Comparison of ENCODE assay signal across 8 mouse cellular contexts in genomic region chr12:100277534-100277905, GRCm38 (mm10).
A peak's percentile ranks its signal among the peaks of the same experiment; 100 is the strongest.
DNase-seq lines count a peak whose midpoint lies in the region; ATAC-seq lines count a peak whose summit lies in the region.
"Had no signal": no experiment of that assay in that cellular context is flagged by ENCODE, and none has a peak within 500 bp of the region (broad histone marks: within the 10 kb centered on the region; RNA-seq: fewer than 3 reads in every experiment).

No protein-coding gene starts in this region.

- no peak for ATAC-seq in midbrain, embryonic 15.5 days (replicated peaks)
- ATAC-seq in hindbrain, embryonic 11.5 days (ENCODE audit: low FRiP score) = no peak
- no peak for ATAC-seq in midbrain, embryonic 13.5 days
- no peak for ATAC-seq in intestine, embryonic 15.5 days
- ATAC-seq in activated CD4-positive, CD25-positive, alpha-beta regulatory T cell, adult 4 months = no peak

- no peak overlapping the region for H3K4me2 ChIP-seq in midbrain, embryonic 15.5 days
- no peak overlapping the region for H3K4me2 ChIP-seq in hindbrain, embryonic 11.5 days (replicated peaks; ENCODE audit: low read depth, low read length)
- H3K4me2 ChIP-seq in midbrain, embryonic 13.5 days (replicated peaks) = no peak overlapping the region
- no peak overlapping the region for H3K4me2 ChIP-seq in intestine, embryonic 15.5 days (replicated peaks)
- H3K4me2 ChIP-seq: hindbrain, embryonic 15.5 days had no signal

- peaks cover 56% of the 10 kb centered on the region for H3K4me1 ChIP-seq in midbrain, embryonic 10.5 days
- H3K4me1 ChIP-seq in midbrain, embryonic 15.5 days = peaks cover 37% of the 10 kb centered on the region
- H3K4me1 ChIP-seq in hindbrain, embryonic 11.5 days (replicated peaks; ENCODE audit: control insufficient read depth, insufficient read depth, low read length) = peaks cover 11% of the 10 kb centered on the region
- H3K4me1 ChIP-seq in midbrain, embryonic 13.5 days (replicated peaks) = peaks cover 47% of the 10 kb centered on the region
- H3K4me1 ChIP-seq in intestine, embryonic 15.5 days (replicated peaks) = peaks cover 45% of the 10 kb centered on the region

- no peak overlapping the region for H3K4me3 ChIP-seq in midbrain, embryonic 10.5 days
- H3K4me3 ChIP-seq in midbrain, embryonic 15.5 days = no peak overlapping the region
- H3K4me3 ChIP-seq in hindbrain, embryonic 11.5 days (ENCODE audit: low read depth, low read length) = no peak overlapping the region
- no peak overlapping the region for H3K4me3 ChIP-seq in midbrain, embryonic 13.5 days (replicated peaks)
- H3K4me3 ChIP-seq in intestine, embryonic 15.5 days (replicated peaks) = no peak overlapping the region
- H3K4me3 ChIP-seq: hindbrain, embryonic 15.5 days had no signal

- 72% methylated on average over 3 of the region's 3 CpGs for WGBS in midbrain, embryonic 10.5 days
- 75% methylated on average over 3 of the region's 3 CpGs for WGBS in midbrain, embryonic 15.5 days
- 79% methylated on average over 3 of the region's 3 CpGs for WGBS in hindbrain, embryonic 11.5 days
- 83% methylated on average over 3 of the region's 3 CpGs for WGBS in midbrain, embryonic 13.5 days
- 81% methylated on average over 3 of the region's 3 CpGs for WGBS in intestine, embryonic 15.5 days

- DNase-seq in midbrain, embryonic 10.5 days (ENCODE audit: low spot score) = no peak
- DNase-seq in hindbrain, embryonic 11.5 days (ENCODE audit: low spot score) = no peak
- DNase-seq in kidney, adult 18-20 months = no peak

- H3K36me3 ChIP-seq in midbrain, embryonic 10.5 days = no peaks in the 10 kb centered on the region
- no peaks in the 10 kb centered on the region for H3K36me3 ChIP-seq in midbrain, embryonic 15.5 days (replicated peaks)
- no peaks in the 10 kb centered on the region for H3K36me3 ChIP-seq in hindbrain, embryonic 11.5 days (ENCODE audit: control insufficient read depth, insufficient read depth, low read length)
- no peaks in the 10 kb centered on the region for H3K36me3 ChIP-seq in midbrain, embryonic 13.5 days
- H3K36me3 ChIP-seq in intestine, embryonic 15.5 days = no peaks in the 10 kb centered on the region
- H3K36me3 ChIP-seq: hindbrain, embryonic 15.5 days had no signal

- peak overlapping the region; percentile 71 for H3K27ac ChIP-seq in midbrain, embryonic 10.5 days (replicated peaks)
- no peak overlapping the region for H3K27ac ChIP-seq in midbrain, embryonic 15.5 days
- peak overlapping the region; percentile 71; the same call in 1 of the 2 replicates for H3K27ac ChIP-seq in hindbrain, embryonic 11.5 days (ENCODE audit: low read depth, low read length)
- peak overlapping the region; percentile 70 for H3K27ac ChIP-seq in midbrain, embryonic 13.5 days
- no peak overlapping the region for H3K27ac ChIP-seq in intestine, embryonic 15.5 days

- H3K9me3 ChIP-seq in midbrain, embryonic 10.5 days (replicated peaks) = no peaks in the 10 kb centered on the region
- no peaks in the 10 kb centered on the region for H3K9me3 ChIP-seq in midbrain, embryonic 15.5 days
- no peaks in the 10 kb centered on the region for H3K9me3 ChIP-seq in hindbrain, embryonic 11.5 days (ENCODE audit: control insufficient read depth, low read length)
- H3K9me3 ChIP-seq in midbrain, embryonic 13.5 days = no peaks in the 10 kb centered on the region
- no peaks in the 10 kb centered on the region for H3K9me3 ChIP-seq in intestine, embryonic 15.5 days
- H3K9me3 ChIP-seq: hindbrain, embryonic 15.5 days had no signal

- no peaks in the 10 kb centered on the region for H3K27me3 ChIP-seq in midbrain, embryonic 10.5 days (ENCODE audit: low read depth, poor library complexity, severe bottlenecking)
- no peaks in the 10 kb centered on the region for H3K27me3 ChIP-seq in midbrain, embryonic 15.5 days (replicated peaks)
- no peaks in the 10 kb centered on the region for H3K27me3 ChIP-seq in hindbrain, embryonic 11.5 days (ENCODE audit: control insufficient read depth, insufficient read depth, low read length)
- no peaks in the 10 kb centered on the region for H3K27me3 ChIP-seq in midbrain, embryonic 13.5 days
- no peaks in the 10 kb centered on the region for H3K27me3 ChIP-seq in intestine, embryonic 15.5 days (replicated peaks)
- H3K27me3 ChIP-seq: hindbrain, embryonic 15.5 days had no signal

- H3K9ac ChIP-seq in midbrain, embryonic 15.5 days = no peak overlapping the region
- no peak overlapping the region for H3K9ac ChIP-seq in hindbrain, embryonic 11.5 days (ENCODE audit: low read depth, low read length)
- no peak overlapping the region for H3K9ac ChIP-seq in midbrain, embryonic 13.5 days (replicated peaks)
- H3K9ac ChIP-seq in intestine, embryonic 15.5 days = no peak overlapping the region
- H3K9ac ChIP-seq: hindbrain, embryonic 15.5 days had no signal

Comparison
In these comparisons a context has a peak if more than half of its experiments do, and no peak if none do; other contexts are left out.
1. H3K27ac ChIP-seq: peak in midbrain, embryonic 10.5 days (single experiment), hindbrain, embryonic 11.5 days (single experiment) and midbrain, embryonic 13.5 days (single experiment); none in midbrain, embryonic 15.5 days (single experiment) and intestine, embryonic 15.5 days (single experiment).